Mouse (Mus musculus) spleen, adult 2 months (tissue): ENCODE measurements around the gene 1700092M07Rik. TPM values are rescaled to one million over a fixed set of nuclear protein-coding genes. Genes with fewer than 3 reads are reported as not detected.
A peak's percentile ranks its signal among the peaks of the same experiment; 100 is the strongest.

Experiments
- DNase-seq, 2 experiments: peaks; one replicate each; pipeline versions ENCODE4 v3.0.0 to v3.0.0-alpha.2; 2012 to 2021; ENCODE audit warnings: low spot score in 2 of 2, low read depth in 1 of 2
- H3K27ac ChIP-seq: fragments of 200-500 bp; 2 replicates; pipeline ENCODE4 v1.5.1; 2012; ENCODE audit warnings: low read length, inconsistent platforms; ENCODE audit not compliant: insufficient read depth
- H3K27me3 ChIP-seq: fragments of 200-500 bp; 2 replicates; pipeline ENCODE4 v1.6.1; 2012; ENCODE audit warnings: mild to moderate bottlenecking, moderate library complexity, low read length, inconsistent platforms; ENCODE audit not compliant: control insufficient read depth, insufficient read depth
- H3K36me3 ChIP-seq: fragments of 200-500 bp; 2 replicates; pipeline ENCODE4 v1.6.1; 2012; ENCODE audit warnings: mild to moderate bottlenecking, low read length, inconsistent platforms; ENCODE audit not compliant: control insufficient read depth, insufficient read depth
- H3K4me1 ChIP-seq: fragments of 200-500 bp; 2 replicates; pipeline ENCODE4 v1.6.1; 2011; ENCODE audit warnings: inconsistent platforms; ENCODE audit not compliant: control insufficient read depth, insufficient read depth, insufficient read length
- H3K4me3 ChIP-seq: fragments of 200-500 bp; 2 replicates; pipeline ENCODE4 v1.5.1; 2011; ENCODE audit warnings: mild to moderate bottlenecking, inconsistent platforms; ENCODE audit not compliant: insufficient read depth, insufficient read length; ENCODE audit errors: extremely low read depth
- CTCF ChIP-seq: fragments of 200-500 bp; IDR thresholded peaks from 2 replicates; pipeline ENCODE4 v1.5.1; 2011; ENCODE audit warnings: mild to moderate bottlenecking, inconsistent platforms; ENCODE audit not compliant: insufficient read depth, insufficient read length, insufficient replicate concordance; ENCODE audit errors: extremely low read depth
- POLR2A ChIP-seq: fragments of 200-500 bp; IDR thresholded peaks from 2 replicates; pipeline ENCODE4 v1.6.1; 2011; ENCODE audit warnings: low read depth, low read length, inconsistent platforms
- WGBS: fragments of 180-500 bp; shearing (Covaris S2); methylation state at CpG from one replicate; pipeline ENCODE4 v1.1.7; 2018; 5-methylcytosine and 5-hydroxymethylcytosine counted together
- polyA plus RNA-seq: library from polyadenylated mRNA; depleted of rRNA; stranded (reverse); fragments of >200 nt; gene quantifications from 2 replicates; pipeline ENCODE4 v1.2.3, GENCODE M21; 2012

The 1700092M07Rik gene
- polyA plus RNA-seq, 1 experiment, result not detected

- Histone ChIP-seq H3K27me3 (peaks cover 1% of the 10 kb centered on the region; the same call in 1 of the 2 replicates), H3K4me3 (no peak overlapping the region), H3K27ac (no peak overlapping the region), H3K4me1 (no peaks in the 10 kb centered on the region; the same call in 1 of the 2 replicates), H3K36me3 (peaks cover 8% of the 10 kb centered on the region)
- TF ChIP-seq POLR2A (no peak), CTCF (no peak)
- 65% methylated on average over 3 of the region's 3 CpGs for WGBS
- DNase-seq, result no peak
Measured at GRCm38 (mm10) chr19:8734334-8734733, 6.2 kb upstream of the 1700092M07Rik start.

- H3K36me3 ChIP-seq, result peaks cover 15% of the 10 kb centered on the region
- peaks cover 1% of the 10 kb centered on the region; the same call in 1 of the 2 replicates for H3K27me3 ChIP-seq
- H3K4me3 ChIP-seq, result peak within 1 kb of the TSS; percentile 93
- peak; percentile 76 to 90 for DNase-seq
- WGBS, result under 1% methylated on average over 32 of the region's 32 CpGs
- TF ChIP-seq POLR2A, result peak; percentile 76
- TF ChIP-seq CTCF, result no peak
- peak within 1 kb of the TSS; percentile 54 for H3K27ac ChIP-seq
- no peaks in the 10 kb centered on the region; the same call in 1 of the 2 replicates for H3K4me1 ChIP-seq
Measured at GRCm38 (mm10) chr19:8735389-8736159, 4.9 kb upstream of the 1700092M07Rik start, which contains the start of gene Wdr74. Wdr74 (plus strand) TSS chr19:8735827.

GRCm38 (mm10) chr19:8736160-8736467 is 4.4 kb upstream of the 1700092M07Rik start:
- DNase-seq, result no peak
- H3K36me3 ChIP-seq, result peaks cover 15% of the 10 kb centered on the region
- 2% methylated on average over 11 of the region's 11 CpGs for WGBS
- no peaks in the 10 kb centered on the region; the same call in none of the 2 replicates for H3K4me1 ChIP-seq
- TF ChIP-seq POLR2A (no peak), CTCF (no peak)
- peak overlapping the region; percentile 93 for H3K4me3 ChIP-seq
- H3K27ac ChIP-seq, result peak overlapping the region; percentile 54; the same call in 1 of the 2 replicates
- peaks cover 1% of the 10 kb centered on the region; the same call in 1 of the 2 replicates for H3K27me3 ChIP-seq

- 91% methylated on average over 7 of the region's 7 CpGs for WGBS
- H3K27me3 ChIP-seq, result no peaks in the 10 kb centered on the region
- peaks cover 19% of the 10 kb centered on the region for H3K36me3 ChIP-seq
- no peak overlapping the region for H3K4me3 ChIP-seq
- DNase-seq, result no peak
- H3K4me1 ChIP-seq, result peaks cover 4% of the 10 kb centered on the region
- TF ChIP-seq POLR2A (no peak), CTCF (no peak)
- H3K27ac ChIP-seq, result no peak overlapping the region
Measured at GRCm38 (mm10) chr19:8738911-8739310, 1.6 kb upstream of the 1700092M07Rik start.

- peaks cover 19% of the 10 kb centered on the region for H3K36me3 ChIP-seq
- peaks cover 4% of the 10 kb centered on the region for H3K4me1 ChIP-seq
- WGBS, result 94% methylated on average over 6 of the region's 6 CpGs
- no peak for DNase-seq
- H3K27ac ChIP-seq, result no peak overlapping the region
- H3K27me3 ChIP-seq, result no peaks in the 10 kb centered on the region
- TF ChIP-seq CTCF (no peak), POLR2A (no peak)
- H3K4me3 ChIP-seq, result no peak overlapping the region
Measured at GRCm38 (mm10) chr19:8739646-8740045, 872 bp upstream of the 1700092M07Rik start.

- no peak for TF ChIP-seq CTCF
- no peak; the same call in none of the 2 replicates for TF ChIP-seq POLR2A
- H3K4me3 ChIP-seq, result peak within 1 kb of the TSS; percentile 96
- peak within 1 kb of the TSS; percentile 99 for H3K27ac ChIP-seq
- DNase-seq, result peak; percentile 93 to 97
- H3K4me1 ChIP-seq, result peaks cover 4% of the 10 kb centered on the region; the same call in 1 of the 2 replicates
- WGBS, result under 1% methylated on average over 36 of the region's 36 CpGs
- H3K36me3 ChIP-seq, result peaks cover 26% of the 10 kb centered on the region
- H3K27me3 ChIP-seq, result no peaks in the 10 kb centered on the region
Measured at GRCm38 (mm10) chr19:8741243-8741869, 838 bp downstream of the 1700092M07Rik start, which contains the start of gene Stx5a. Stx5a (plus strand) TSS chr19:8741413.
